Mouse (Mus musculus) kidney, postnatal 0 days (tissue): ENCODE data around the gene Vwa8. TPM values are rescaled to one million over a fixed set of nuclear protein-coding genes. Genes with fewer than 3 reads are reported as not detected.
"Not testable (repeated sequence)": the region's sequence is repeated elsewhere in the genome, so short reads cannot be mapped to it uniquely, and the experiment has no call there.

Source experiments
- ATAC-seq: fragments of 200-750 bp; cut with Nextera tagmentation; replicated peaks from 2 replicates; pipeline ENCODE4 v1.8.0; 2017; ENCODE audit warnings: low read depth, moderate number of reproducible peaks, moderate TSS enrichment, moderate library complexity; ENCODE audit not compliant: low FRiP score
- DNase-seq: peaks from one replicate; pipeline ENCODE4 v3.0.0-alpha.2; 2016; ENCODE audit warnings: low spot score
- H3K27ac ChIP-seq: fragments of 300-500 bp; sonication (generic); 2 replicates; pipeline ENCODE4 v1.5.1; 2014; ENCODE audit warnings: mild to moderate bottlenecking
- H3K27me3 ChIP-seq: fragments of 300-500 bp; sonication (generic); 2 replicates; pipeline ENCODE4 v1.6.1; 2014; ENCODE audit warnings: low read length, mixed read lengths; ENCODE audit not compliant: insufficient read depth
- H3K36me3 ChIP-seq: fragments of 300-500 bp; sonication (generic); 2 replicates; pipeline ENCODE4 v1.6.1; 2014; ENCODE audit warnings: low read length, mixed read lengths; ENCODE audit not compliant: insufficient read depth
- H3K4me1 ChIP-seq: fragments of 300-500 bp; sonication (generic); replicated peaks from 2 replicates; pipeline ENCODE4 v1.6.1; 2014; ENCODE audit warnings: antibody characterized with exemption, low read length, mixed read lengths; ENCODE audit not compliant: insufficient read depth
- H3K4me2 ChIP-seq: fragments of 300-500 bp; sonication (generic); 2 replicates; pipeline ENCODE4 v1.6.1; 2014; ENCODE audit warnings: mild to moderate bottlenecking, low read length, moderate library complexity, mixed read lengths
- H3K4me3 ChIP-seq: fragments of 300-500 bp; sonication (generic); replicated peaks from 2 replicates; pipeline ENCODE4 v1.5.1; 2014; ENCODE audit warnings: low read depth, low read length
- H3K9ac ChIP-seq: fragments of 300-500 bp; sonication (generic); 2 replicates; pipeline ENCODE4 v1.6.1; 2014; ENCODE audit warnings: low read depth, low read length
- H3K9me3 ChIP-seq: fragments of 300-500 bp; sonication (generic); replicated peaks from 2 replicates; pipeline ENCODE4 v1.6.1; 2016; ENCODE audit warnings: low read length, inconsistent platforms, mixed read lengths
- CTCF ChIP-seq: IDR thresholded peaks from 2 replicates; pipeline ENCODE4 v1.5.1; 2016; ENCODE audit warnings: antibody characterized with exemption, low read depth, mild to moderate bottlenecking, moderate library complexity
- WGBS: fragments of 180-500 bp; shearing (Covaris S2); extraction: QIAGEN DNeasy Blood & Tissue Kit; methylation state at CpG from one replicate; pipeline ENCODE4 v1.1.7; 2014; 5-methylcytosine and 5-hydroxymethylcytosine counted together
- polyA plus RNA-seq: library from polyadenylated mRNA; unstranded; fragments of >200 nt; fragmentation: Nextera tagmentation; extraction: Ambion mirVana; gene quantifications from 2 replicates; pipeline ENCODE4 v1.2.1, GENCODE M21; 2015

Gene Vwa8
- polyA plus RNA-seq, 1 experiment from 2014 or later, result 18.2 TPM

DNA sequence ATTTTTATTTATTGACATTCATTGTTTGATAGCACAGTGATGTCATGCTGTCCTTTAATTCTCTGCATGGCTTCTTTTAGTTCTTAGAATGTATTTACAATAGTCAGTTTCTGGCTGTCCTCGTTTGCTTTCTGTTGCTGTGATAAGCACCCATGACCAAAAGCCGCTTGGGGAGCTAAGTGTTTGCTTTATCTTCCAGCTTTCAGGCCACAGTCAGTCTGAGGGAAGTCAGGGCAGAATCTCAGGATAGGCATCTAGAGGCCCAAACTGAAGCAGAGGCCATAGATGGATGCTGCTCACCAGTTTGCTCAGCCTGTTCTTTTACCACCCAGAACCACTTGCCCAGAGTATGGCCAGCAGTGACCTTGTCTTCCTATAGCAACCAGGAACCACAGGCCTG lies 28.3 kb downstream of the Vwa8 start:
- no peak overlapping the region for H3K9ac ChIP-seq
- no peaks in the 10 kb centered on the region for H3K27me3 ChIP-seq
- H3K9me3 ChIP-seq, result no peaks in the 10 kb centered on the region
- TF ChIP-seq CTCF, result no peak
- no peak overlapping the region for H3K4me3 ChIP-seq
- no peaks in the 10 kb centered on the region for H3K4me1 ChIP-seq
- ATAC-seq (no peak), DNase-seq (no peak)
- H3K36me3 ChIP-seq, result peaks cover 7% of the 10 kb centered on the region; the same call in 1 of the 2 replicates
- WGBS, result 83% methylated on average over 2 of the region's 2 CpGs
- no peak overlapping the region for H3K27ac ChIP-seq
- no peak overlapping the region for H3K4me2 ChIP-seq

DNA sequence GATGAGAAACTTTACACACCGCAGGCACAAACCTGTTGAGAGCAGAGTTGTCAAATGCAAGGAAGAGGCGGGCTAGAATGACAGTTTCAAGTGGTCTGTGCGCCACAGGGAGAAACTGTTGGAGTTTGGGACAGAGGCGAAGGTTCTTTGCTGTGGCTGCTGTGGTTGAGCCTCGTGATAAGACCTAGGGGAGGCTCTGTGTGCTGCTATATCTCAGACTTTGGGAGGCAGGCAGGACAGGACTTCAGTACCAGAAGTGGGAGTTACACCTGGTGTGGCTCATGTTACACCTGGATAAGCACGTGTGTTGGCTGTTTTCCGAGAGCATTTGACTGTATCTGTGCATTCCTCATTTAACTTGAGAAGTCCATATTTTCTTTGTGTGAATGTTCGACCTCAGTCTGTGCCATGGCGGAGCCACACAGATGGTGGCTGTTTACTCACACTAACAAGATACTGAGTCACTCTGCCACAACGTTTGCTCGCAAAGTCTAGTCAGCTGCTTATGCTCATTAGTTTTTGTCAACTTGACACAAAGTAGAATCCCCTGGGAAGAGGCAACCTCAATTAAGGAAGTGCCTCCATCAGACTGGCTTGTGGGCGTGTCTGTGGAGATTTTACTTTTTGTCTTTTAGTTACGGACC lies 29.7 kb downstream of the Vwa8 start:
- Histone ChIP-seq H3K9ac (no peak overlapping the region), H3K27me3 (no peaks in the 10 kb centered on the region), H3K36me3 (no peaks in the 10 kb centered on the region), H3K4me3 (no peak overlapping the region), H3K27ac (no peak overlapping the region), H3K4me2 (no peak overlapping the region), H3K9me3 (no peaks in the 10 kb centered on the region), H3K4me1 (no peaks in the 10 kb centered on the region)
- no peak for TF ChIP-seq CTCF
- ATAC-seq (no peak), DNase-seq (no peak)
- 64% methylated on average over 13 of the region's 13 CpGs for WGBS

DNA sequence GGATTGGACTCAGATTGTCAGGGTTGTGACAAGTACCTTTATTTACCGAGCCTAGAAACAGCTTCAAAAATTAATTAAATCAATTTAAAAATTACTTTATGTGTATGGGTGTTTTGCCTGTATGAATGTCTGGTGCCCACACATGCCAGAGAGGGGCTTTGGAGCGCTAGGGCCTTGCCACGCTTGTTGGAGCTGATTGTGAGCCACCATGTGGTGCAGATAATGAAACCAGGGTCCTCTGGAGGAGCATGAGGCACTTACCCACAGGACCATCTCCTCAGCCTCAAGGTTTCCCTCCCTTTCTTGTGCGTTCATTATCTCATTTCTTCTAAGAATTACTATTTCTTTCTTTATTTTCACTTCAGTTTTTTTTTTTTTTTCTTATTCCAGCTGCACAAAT lies 32.0 kb downstream of the Vwa8 start:
- Histone ChIP-seq H3K27me3 (no peaks in the 10 kb centered on the region), H3K9me3 (no peaks in the 10 kb centered on the region), H3K4me1 (no peaks in the 10 kb centered on the region), H3K4me3 (no peak overlapping the region), H3K36me3 (0 out of 2 replicates have a peak, but pooled peaks cover 2% of the 10 kb centered on the region), H3K4me2 (no peak overlapping the region), H3K9ac (no peak overlapping the region), H3K27ac (no peak overlapping the region)
- 86% methylated on average over 4 of the region's 4 CpGs for WGBS
- DNase-seq, result no peak
- no peak for ATAC-seq
- no peak for TF ChIP-seq CTCF

DNA sequence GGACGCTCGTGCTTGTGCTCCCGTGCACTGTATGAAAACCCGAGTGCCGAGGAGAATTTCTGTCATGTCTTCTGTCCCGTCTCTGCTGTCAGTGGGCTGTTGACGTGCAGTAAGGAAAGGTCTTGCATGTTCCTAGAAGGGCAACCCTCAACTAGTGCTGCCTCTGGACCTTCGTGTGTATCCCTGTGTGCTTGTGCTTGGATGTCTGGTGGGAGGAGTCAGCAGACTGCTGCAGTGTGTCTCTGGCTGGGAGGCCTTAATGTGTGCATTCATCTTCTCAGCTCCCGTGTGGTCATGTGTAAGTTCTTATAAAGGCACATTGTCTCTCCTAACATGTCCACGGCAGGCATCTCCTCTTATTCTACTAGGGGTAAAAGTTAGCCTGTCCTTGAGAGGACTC lies 32.7 kb downstream of the Vwa8 start:
- Histone ChIP-seq H3K9me3 (no peaks in the 10 kb centered on the region), H3K9ac (no peak overlapping the region), H3K4me2 (no peak overlapping the region), H3K4me1 (no peaks in the 10 kb centered on the region), H3K27me3 (no peaks in the 10 kb centered on the region), H3K36me3 (0 out of 2 replicates have a peak, but pooled peaks cover 2% of the 10 kb centered on the region), H3K4me3 (no peak overlapping the region), H3K27ac (no peak overlapping the region)
- ATAC-seq (no peak), DNase-seq (no peak)
- WGBS, result 76% methylated on average over 10 of the region's 10 CpGs
- no peak for TF ChIP-seq CTCF

DNA sequence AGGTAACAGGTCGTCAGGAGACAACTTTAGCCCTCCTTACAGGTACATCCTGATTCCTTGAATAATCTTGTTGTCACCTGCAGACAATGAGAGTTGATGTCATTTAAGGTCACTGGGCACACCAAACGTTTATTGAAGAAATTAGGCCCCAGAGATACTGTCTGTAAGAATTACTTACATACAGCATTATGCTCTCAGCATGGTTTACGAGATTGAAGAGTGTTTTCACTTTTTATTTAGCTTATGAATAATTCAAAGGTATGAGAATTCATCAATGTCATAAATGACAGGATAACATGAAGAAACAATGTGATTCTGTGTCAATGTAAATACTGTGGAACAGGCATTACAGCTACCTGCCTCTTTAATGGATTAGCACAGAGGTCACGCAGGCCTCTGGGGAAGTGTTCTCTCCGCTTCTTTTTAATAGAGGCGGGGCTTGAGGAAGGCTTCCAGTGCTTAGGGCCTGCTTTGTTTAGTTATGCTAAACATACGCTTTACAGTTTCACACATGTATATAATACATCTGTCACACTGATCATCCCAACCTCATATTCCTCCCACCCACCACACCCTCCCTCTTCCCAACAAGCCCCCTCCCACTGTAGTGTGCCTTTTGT lies 37.2 kb downstream of the Vwa8 start:
- no peaks in the 10 kb centered on the region for H3K4me1 ChIP-seq
- no peak overlapping the region for H3K9ac ChIP-seq
- H3K4me2 ChIP-seq, result no peak overlapping the region
- H3K9me3 ChIP-seq, result no peaks in the 10 kb centered on the region
- ATAC-seq (no peak), DNase-seq (no peak)
- H3K27ac ChIP-seq, result no peak overlapping the region
- H3K4me3 ChIP-seq, result no peak overlapping the region
- H3K27me3 ChIP-seq, result no peaks in the 10 kb centered on the region
- WGBS, result 70% methylated on average over 7 of the region's 7 CpGs
- TF ChIP-seq CTCF, result no peak
- H3K36me3 ChIP-seq, result 0 out of 2 replicates have a peak, but pooled peaks cover 2% of the 10 kb centered on the region

DNA sequence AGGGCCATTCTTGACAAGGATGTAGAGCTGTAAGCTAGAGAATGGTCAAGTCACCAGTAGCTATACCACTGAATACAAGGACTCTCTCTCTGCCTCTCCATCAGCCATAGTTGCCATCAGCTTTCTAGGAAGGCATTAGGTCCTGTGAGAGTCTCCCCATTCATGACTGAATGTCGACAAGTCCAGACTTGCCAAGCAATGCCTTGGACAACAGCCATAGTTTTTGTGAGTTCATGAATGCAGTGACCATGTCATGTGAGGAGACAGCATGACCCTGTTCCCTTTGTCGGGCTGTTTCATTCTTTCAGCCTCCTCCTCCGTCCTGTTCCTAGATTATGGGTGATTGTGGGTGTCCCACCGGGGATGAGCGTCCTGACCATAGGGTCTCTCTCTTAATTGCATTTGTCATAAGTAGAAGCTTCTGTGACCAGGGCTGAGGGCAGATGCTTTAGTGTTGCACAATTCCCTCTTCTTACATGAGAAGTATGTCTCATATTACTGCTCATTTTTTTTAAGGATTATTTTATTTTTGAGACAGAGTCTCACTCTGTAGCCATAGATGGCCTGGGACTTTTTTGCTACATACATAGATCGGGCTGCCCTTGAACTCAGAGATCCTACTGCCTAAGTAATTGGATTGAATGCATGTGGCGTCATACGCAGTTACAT lies 37.8 kb downstream of the Vwa8 start:
- Histone ChIP-seq H3K36me3 (0 out of 2 replicates have a peak, but pooled peaks cover 2% of the 10 kb centered on the region), H3K27ac (no peak overlapping the region), H3K4me2 (no peak overlapping the region), H3K4me1 (no peaks in the 10 kb centered on the region), H3K9me3 (no peaks in the 10 kb centered on the region), H3K4me3 (no peak overlapping the region), H3K27me3 (no peaks in the 10 kb centered on the region), H3K9ac (no peak overlapping the region)
- no peak for TF ChIP-seq CTCF
- ATAC-seq (no peak), DNase-seq (no peak)
- WGBS, result 86% methylated on average over 8 of the region's 8 CpGs

DNA sequence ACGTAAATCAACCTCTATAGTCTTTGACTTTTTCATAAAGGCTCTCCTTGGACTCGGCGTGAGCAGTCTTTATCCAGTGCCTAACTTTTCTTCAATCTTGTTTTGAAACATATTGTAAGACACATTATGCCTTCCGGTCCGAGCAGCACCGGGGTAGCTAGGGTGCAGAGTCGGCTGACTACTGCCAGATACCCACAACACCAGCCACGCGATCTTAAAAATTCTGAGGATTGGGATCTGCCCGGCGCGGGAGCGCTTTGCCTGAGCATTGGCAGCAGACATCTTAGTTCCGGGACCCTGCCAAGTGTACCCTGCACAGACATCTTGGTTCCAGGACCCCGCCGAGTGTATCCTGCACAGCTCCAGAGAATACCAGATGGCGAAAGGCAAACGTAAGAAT lies 38.6 kb downstream of the Vwa8 start:
- not testable (repeated sequence) for H3K4me2 ChIP-seq, H3K9me3 ChIP-seq, H3K9ac ChIP-seq, H3K36me3 ChIP-seq, H3K4me3 ChIP-seq, ATAC-seq, H3K4me1 ChIP-seq, H3K27ac ChIP-seq, DNase-seq, H3K27me3 ChIP-seq
- 96% methylated on average over 14 of the region's 18 CpGs for WGBS
